Comparison of ENCODE assay signal across 7 mouse cellular contexts in genomic region chr9:21031251-21031895, GRCm38 (mm10). TPM values are rescaled to one million over a fixed set of nuclear protein-coding genes. Genes with fewer than 3 reads are reported as not detected.
DNase-seq lines count a peak whose midpoint lies in the region; ATAC-seq lines count a peak whose summit lies in the region.

No protein-coding gene starts in this region.

- H3K4me3 ChIP-seq in hindbrain, embryonic 11.5 days (ENCODE audit: low read depth, low read length) = peak overlapping the region; percentile 40

- H3K4me2 ChIP-seq in hindbrain, embryonic 11.5 days (replicated peaks; ENCODE audit: low read depth, low read length) = peak overlapping the region; percentile 68

- H3K9ac ChIP-seq in hindbrain, embryonic 11.5 days (ENCODE audit: low read depth, low read length) = no peak overlapping the region

- H3K4me1 ChIP-seq in hindbrain, embryonic 11.5 days (replicated peaks; ENCODE audit: control insufficient read depth, insufficient read depth, low read length) = peaks cover 4% of the 10 kb centered on the region; the same call in 1 of the 2 replicates

- no peaks in the 10 kb centered on the region for H3K36me3 ChIP-seq in hindbrain, embryonic 11.5 days (ENCODE audit: control insufficient read depth, insufficient read depth, low read length)

- DNase-seq in Muller cell, postnatal 12 days (ENCODE audit: inconsistent ontology term) = peak; percentile 79
- DNase-seq in c-Kit-positive CD71-positive TER-119-positive erythroid progenitor cells, embryonic 14.5 days (ENCODE audit: low spot score) = peak; percentile 53
- DNase-seq in frontal cortex, adult 2 months (ENCODE audit: extremely low spot score in 1 of 2, low spot score in 1 of 2) = peak; percentile 79 to 84
- DNase-seq in hindbrain, embryonic 11.5 days (ENCODE audit: low spot score) = peak; percentile 68
- DNase-seq in layer of hippocampus, postnatal 36 days = peak; percentile 78 to 79
- peak; percentile 57 for DNase-seq in lung, postnatal 25 days (ENCODE audit: low spot score)
- DNase-seq in right cerebral cortex, postnatal 14 days = peak; percentile 75

- WGBS in hindbrain, embryonic 11.5 days = under 1% methylated on average over 36 of the region's 36 CpGs

- H3K27ac ChIP-seq in hindbrain, embryonic 11.5 days (ENCODE audit: low read depth, low read length) = no peak overlapping the region

- H3K27me3 ChIP-seq in hindbrain, embryonic 11.5 days (ENCODE audit: control insufficient read depth, insufficient read depth, low read length) = peaks cover 76% of the 10 kb centered on the region

- no peaks in the 10 kb centered on the region for H3K9me3 ChIP-seq in hindbrain, embryonic 11.5 days (ENCODE audit: control insufficient read depth, low read length)

- ATAC-seq in hindbrain, embryonic 11.5 days (ENCODE audit: low FRiP score) = peak; percentile 43; the same call in 1 of the 2 replicates

RNA-seq across cellular contexts. Expression of gene Icam5, which starts 0.5 kb away (rescaled TPM):
- 220 and 241 TPM in 2 replicates for polyA plus RNA-seq in frontal cortex, adult 2 months (2012; rRNA removed)
- polyA plus RNA-seq in hindbrain, embryonic 11.5 days (2014; fragmentation: Nextera tagmentation; extraction: Ambion mirVana) = 0.24 TPM in 1 of 2 replicates, not detected in the other
- total RNA-seq in layer of hippocampus, postnatal 36 days (2021) = 100 to 1,000 TPM; 360 to 373 TPM

RNA-seq across cellular contexts. Expression of gene Icam4, which starts 2.2 kb away (rescaled TPM):
- polyA plus RNA-seq in frontal cortex, adult 2 months (2012; rRNA removed) = 3.3 TPM in 2 replicates
- polyA plus RNA-seq in hindbrain, embryonic 11.5 days (2014; fragmentation: Nextera tagmentation; extraction: Ambion mirVana) = 5.4 and 5.7 TPM in 2 replicates
- total RNA-seq in layer of hippocampus, postnatal 36 days (2021) = 1 to 10 TPM in 1 of 2 experiments, under 1 TPM in 1; 0.63 to 1.2 TPM

RNA-seq across cellular contexts. Expression of gene Icam1, which starts 15.6 kb away (rescaled TPM):
- polyA plus RNA-seq in frontal cortex, adult 2 months (2012; rRNA removed) = 2.9 and 3.5 TPM in 2 replicates
- polyA plus RNA-seq in hindbrain, embryonic 11.5 days (2014; fragmentation: Nextera tagmentation; extraction: Ambion mirVana) = 4.3 and 4.5 TPM in 2 replicates
- total RNA-seq in layer of hippocampus, postnatal 36 days (2021) = 1 to 10 TPM; 1.9 to 3.6 TPM

RNA-seq across cellular contexts. Expression of gene Mrpl4, which starts 28.8 kb away (rescaled TPM):
- polyA plus RNA-seq in frontal cortex, adult 2 months (2012; rRNA removed) = 114 and 131 TPM in 2 replicates
- 120 and 132 TPM in 2 replicates for polyA plus RNA-seq in hindbrain, embryonic 11.5 days (2014; fragmentation: Nextera tagmentation; extraction: Ambion mirVana)
- total RNA-seq in layer of hippocampus, postnatal 36 days (2021) = 10 to 100 TPM; 61.1 to 65.8 TPM

RNA-seq across cellular contexts. Expression of gene Zglp1, which starts 35.5 kb away (rescaled TPM):
- polyA plus RNA-seq in frontal cortex, adult 2 months (2012; rRNA removed) = not detected in 2 replicates
- 0.45 and 2.7 TPM in 2 replicates for polyA plus RNA-seq in hindbrain, embryonic 11.5 days (2014; fragmentation: Nextera tagmentation; extraction: Ambion mirVana)
- total RNA-seq in layer of hippocampus, postnatal 36 days (2021) = not detected

Comparison
In these comparisons a context has a peak if more than half of its experiments do, and no peak if none do; other contexts are left out.
1. RNA of gene Icam5, which starts 0.5 kb away (polyA plus RNA-seq): 220 to 241 TPM in frontal cortex, adult 2 months; 0.24 TPM in hindbrain, embryonic 11.5 days; every median in the first group is over 100 times any median in the second.
2. Peak in every context shown above with its lines, with median percentiles within 50 percentile points of each other: DNase-seq.